Mouse (Mus musculus) urinary bladder, postnatal 10 days (tissue): ENCODE measurements around the gene Tcap.
A peak's percentile ranks its signal among the peaks of the same experiment; 100 is the strongest.
"Not testable (repeated sequence)": the region's sequence is repeated elsewhere in the genome, so short reads cannot be mapped to it uniquely, and the experiment has no call there.

Experiments used
- DNase-seq: peaks from one replicate; pipeline ENCODE4 v3.0.0; 2022; ENCODE audit warnings: low spot score

Tcap gene

DNA sequence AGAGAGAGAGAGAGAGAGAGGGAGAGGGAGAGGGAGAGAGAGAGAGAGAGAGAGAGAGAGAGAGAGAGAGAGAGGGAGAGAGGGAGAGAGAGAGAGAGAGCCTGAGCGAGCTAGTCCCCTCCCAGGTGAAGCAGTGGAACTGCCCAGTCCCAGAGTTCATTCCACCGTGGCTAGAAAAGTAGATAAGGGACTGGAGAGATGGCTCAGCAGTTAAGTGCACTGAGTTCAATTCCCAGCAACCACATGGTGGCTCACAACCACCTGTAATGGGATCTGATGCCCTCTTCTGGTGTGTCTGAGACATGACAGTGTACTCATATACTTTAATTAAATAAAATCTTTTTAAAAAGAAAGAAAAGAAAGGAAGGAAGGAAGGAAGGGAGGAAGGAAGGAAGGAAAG lies 1.2 kb upstream of the Tcap start:
- DNase-seq: not testable (repeated sequence)

GRCm38 (mm10) chr11:98384216-98384615 lies 605 bp downstream of the Tcap start:
- no peak for DNase-seq

DNA sequence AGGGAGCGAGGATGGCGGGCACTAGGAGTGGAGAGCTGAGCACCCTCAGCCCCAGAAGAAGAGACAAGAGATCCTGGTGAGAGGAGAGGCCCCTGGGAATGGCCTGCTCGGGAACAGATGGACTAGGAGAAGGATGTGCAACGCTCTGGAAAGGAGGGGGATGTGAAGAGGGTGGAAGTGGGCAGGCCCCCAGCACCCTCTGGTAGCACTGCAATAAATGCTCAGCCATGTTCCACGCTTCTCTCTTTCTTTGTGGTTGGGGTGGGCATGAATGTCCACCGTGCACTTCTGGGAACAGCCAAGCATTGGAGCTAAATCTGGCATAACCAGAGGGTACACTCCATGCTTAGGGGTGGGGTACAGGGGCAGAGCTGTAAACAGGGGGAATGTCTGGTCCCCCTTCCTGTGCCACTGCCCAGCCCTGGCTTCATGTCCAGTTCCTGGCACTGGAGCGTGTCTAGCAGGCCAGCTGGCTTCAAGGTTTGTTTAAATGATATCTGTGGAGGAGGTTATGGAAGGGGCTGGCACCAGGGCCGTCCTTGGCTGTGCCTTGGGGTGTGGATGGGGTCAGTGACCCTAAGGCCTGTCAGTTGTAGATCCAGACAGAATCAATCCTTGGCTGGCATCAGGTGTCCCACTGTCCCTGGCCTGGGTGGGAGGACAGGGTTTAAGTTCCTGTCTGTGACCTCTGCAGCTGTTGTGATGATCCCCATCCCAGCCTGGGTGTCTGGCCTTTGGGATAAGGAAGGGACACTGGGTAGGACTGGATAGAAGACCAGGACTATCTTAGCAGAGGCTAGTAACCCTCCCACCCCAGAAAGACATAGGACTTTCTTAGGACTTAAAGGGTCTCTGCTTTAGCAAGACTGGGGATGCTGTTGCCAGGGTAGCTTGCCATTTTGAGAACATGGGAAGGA lies 1.4 kb downstream of the Tcap start:
- no peak for DNase-seq

GRCm38 (mm10) chr11:98385638-98386585 lies 2.3 kb downstream of the Tcap start, which contains the start of gene Pnmt:
TSS of gene Pnmt (plus strand) at chr11:98386450.
- DNase-seq: no peak

DNA sequence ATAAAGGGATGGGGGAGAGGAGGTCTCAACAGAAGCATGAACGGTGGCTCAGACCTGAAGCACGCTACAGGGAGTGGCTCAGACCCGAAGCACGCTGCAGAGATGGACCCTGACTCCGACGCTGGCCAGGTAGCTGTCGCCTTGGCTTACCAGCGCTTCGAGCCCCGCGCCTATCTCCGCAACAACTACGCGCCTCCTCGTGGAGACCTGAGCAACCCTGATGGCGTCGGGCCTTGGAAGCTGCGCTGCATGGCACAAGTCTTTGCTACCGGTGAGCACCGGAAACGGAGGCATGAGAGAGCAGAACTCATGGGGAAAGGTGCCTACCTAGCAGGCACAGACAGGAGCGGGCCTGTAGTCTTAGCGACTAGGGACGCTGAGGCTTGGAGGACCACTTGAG lies 3.0 kb downstream of the Tcap start:
- DNase-seq: no peak

DNA sequence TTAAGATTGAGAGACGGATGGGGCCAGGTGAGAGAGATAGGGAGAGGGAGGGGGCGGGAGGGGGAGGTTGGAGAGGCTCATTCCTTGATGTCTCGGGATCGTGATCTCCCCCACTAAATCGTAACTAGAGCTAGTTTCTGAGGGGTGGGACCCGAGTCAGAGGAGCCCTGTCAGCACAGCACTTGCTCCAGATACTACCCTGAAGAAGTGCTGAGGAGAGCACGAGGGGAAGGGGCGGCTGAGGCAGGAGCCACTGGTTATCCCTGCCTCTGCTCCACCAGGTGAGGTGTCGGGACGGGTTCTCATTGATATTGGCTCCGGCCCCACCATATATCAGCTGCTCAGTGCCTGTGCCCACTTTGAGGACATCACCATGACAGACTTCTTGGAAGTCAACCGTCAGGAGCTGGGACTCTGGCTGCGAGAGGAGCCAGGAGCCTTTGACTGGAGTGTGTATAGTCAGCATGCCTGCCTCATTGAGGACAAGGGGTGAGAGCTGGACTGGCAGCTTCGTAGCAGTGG lies 3.5 kb downstream of the Tcap start:
- no peak for DNase-seq

DNA sequence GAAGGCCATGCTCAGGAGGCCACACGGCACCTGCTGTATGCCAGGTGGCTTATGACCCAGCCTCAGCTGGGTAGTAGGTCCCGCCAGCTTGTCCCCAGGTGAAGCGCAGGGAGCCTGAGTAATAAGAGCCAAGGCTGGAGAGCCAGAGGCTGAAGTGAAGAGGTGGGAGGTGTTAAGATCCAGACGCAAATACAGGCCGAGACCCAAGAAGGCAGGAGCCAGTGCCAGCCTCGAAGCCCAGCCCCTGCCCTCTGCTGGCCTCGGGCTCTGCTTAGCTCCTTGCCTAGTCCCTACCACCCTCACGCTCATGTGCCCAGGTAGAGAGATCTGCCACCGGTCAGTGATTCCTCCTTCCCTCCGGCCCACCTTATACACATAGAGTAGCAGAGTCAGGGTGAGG lies 4.7 kb downstream of the Tcap start:
- DNase-seq: no peak

DNA sequence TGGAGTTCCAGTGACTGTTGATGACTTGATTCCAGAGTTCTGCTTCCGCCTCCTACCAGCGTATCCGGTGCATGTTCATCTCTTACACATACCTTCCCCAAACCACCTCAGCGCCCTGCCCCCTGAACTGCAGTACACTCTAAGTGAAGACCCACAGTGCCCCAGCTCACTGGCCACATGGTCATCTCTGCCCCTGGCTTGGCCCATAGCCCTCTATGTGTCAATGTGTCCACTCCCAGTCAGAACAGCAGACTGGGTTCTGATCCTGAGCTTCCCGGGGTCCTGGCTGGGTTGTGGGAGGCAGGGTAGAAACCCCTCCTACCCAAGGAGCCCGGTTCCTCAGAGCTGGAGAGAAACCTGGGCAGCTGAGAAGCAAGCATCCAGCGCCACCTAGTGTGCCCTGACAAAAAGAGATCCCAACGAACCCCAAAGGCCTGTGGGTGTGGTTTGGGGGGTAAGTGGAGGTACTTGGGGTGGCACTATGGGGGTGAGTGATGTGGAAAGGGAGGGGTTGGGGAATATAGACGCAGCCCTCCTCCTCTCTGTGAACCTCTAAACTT lies 5.7 kb downstream of the Tcap start:
- DNase-seq: no peak

DNA sequence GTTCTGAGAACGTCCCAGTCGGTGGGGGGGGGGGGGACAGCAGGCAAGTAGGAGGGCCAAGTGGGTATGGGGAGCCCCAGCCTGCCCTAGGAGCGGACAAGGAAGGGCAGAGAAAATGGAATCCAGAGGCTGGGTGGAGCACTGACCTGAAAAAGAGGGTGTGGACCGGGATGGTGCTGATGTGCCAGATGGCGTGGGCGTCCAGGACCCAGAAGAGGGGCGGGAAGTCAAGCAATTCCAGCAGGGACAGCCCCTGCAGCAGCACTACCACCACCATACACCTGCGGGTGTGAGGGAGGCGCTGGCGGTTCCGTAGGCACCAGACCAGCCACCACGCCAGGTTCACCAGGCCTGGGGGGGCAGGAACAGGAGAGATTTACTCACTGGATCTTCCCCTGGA lies 6.5 kb downstream of the Tcap start:
- no peak for DNase-seq

- no peak for DNase-seq
Observed at GRCm38 (mm10) chr11:98392034-98392433, 8.4 kb downstream of the Tcap start.

GRCm38 (mm10) chr11:98392645-98393044 lies 9.0 kb downstream of the Tcap start:
- DNase-seq: no peak

GRCm38 (mm10) chr11:98393317-98393716 lies 9.7 kb downstream of the Tcap start:
- DNase-seq: no peak

- no peak for DNase-seq
Observed at GRCm38 (mm10) chr11:98394301-98394700, 10.7 kb downstream of the Tcap start.

GRCm38 (mm10) chr11:98395041-98395440 lies 11.4 kb downstream of the Tcap start:
- DNase-seq: no peak

DNA sequence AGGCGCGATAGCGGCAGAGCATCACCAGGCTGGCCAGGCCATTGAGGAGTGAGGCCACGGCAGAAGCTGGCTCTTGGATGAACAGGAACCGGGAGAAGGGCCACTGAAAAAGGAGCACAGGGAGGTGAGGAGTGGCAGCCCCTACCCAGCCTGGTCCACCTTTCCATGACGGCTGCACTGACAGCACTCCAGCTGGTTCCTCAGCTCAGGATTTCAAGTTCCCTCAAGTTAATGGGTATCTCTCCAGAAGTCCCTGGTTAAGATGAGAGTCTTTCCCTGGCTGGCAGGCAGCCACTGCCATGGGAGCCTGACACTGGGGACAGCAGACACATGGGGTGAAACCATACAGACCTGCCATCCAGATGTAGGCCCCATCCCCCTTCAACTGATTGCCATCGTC lies 14.3 kb downstream of the Tcap start:
- DNase-seq: no peak

DNA sequence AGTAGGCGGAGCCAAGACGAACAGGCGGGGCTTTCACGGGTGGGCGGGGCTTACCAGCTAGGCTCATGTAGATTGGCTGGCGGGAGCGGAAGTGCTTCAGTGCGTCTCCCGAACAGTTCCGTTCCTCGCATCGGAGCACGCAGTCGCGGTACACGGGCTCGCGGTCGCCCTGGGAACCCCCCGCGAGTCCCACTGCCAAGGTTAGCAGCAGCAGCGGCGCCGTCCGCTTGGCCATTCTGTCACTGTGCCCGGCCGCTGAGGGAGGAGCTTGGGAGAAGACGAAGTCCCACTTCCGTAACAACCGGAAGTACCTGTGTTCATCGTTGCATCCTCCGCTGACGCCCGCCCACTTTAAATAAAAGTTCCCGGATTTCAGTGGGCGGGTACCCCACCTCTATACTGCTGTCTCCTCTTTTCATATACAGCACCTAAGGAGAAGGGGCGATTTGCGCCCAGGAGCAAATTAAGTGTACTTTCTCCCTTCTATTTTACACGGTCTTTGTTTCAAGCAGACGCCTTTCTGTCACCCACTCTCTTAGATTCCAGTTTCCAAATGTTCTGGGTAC lies 16.6 kb downstream of the Tcap start, which contains the start of gene Pgap3:
Gene Pgap3, minus strand, starts transcription at position 330 of the 566 bp plus-strand sequence.
- DNase-seq: peak; percentile 39

DNA sequence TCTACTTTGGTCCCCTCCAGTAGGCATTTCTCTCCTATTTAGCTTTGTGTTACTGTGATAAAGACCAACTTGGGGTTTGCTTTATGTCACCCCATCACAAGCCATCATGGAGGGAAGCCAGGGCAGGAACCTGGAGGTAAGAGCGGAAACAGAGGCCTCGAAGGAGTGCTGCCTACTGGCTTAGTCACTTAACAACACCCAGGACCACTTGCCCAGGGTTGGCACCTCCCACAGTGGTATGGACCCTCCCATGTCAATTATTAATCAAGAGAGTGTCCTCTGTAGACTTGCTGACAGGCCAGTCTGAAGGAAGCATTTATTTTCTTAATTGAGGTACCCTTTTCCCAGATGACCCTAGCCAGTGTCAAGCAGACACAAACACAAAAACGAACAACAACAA lies 17.2 kb downstream of the Tcap start:
- DNase-seq: no peak

- no peak for DNase-seq
Observed at GRCm38 (mm10) chr11:98406621-98407020, 23.0 kb downstream of the Tcap start.

GRCm38 (mm10) chr11:98408872-98409271 lies 25.3 kb downstream of the Tcap start:
- no peak for DNase-seq

DNA sequence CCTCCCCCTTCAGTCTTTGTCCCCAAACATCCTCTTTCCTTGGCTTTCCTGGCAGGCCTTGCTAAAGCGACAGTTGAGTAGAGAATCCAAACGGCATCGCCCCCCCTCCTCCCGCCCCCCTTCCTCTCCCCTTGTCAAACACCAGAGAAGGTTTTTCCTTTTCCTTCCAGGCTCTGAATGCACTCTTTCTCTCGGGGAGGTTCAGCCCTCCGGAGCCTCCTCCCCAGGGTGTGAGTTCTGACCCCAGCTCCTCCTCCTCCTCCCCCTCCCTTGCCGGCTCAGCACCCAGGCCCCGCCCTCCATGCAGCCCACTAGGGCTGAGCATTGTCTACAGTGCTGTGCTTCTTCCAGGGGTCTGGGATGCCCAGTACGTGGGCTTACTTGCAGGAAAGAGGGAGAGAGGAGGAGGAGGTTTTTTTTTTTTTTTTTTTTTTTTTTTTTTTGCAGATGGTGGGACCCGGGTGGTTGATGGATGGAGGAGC lies 25.8 kb downstream of the Tcap start:
- DNase-seq: no peak

- peak; percentile 38 for DNase-seq
Observed at GRCm38 (mm10) chr11:98412273-98412796, 28.7 kb downstream of the Tcap start, which contains the start of gene Erbb2. TSS of gene Erbb2 (plus strand) at chr11:98412470.
